Mouse (Mus musculus) CH12.LX (cell line): ENCODE measurements around the gene Cabin1. TPM values are rescaled to one million over a fixed set of nuclear protein-coding genes. Genes with fewer than 3 reads are reported as not detected.

Source experiments
- DNase-seq: peaks from one replicate; pipeline ENCODE4 v3.0.0-alpha.2; 2013; ENCODE audit errors: extremely low read depth
- H3K27ac ChIP-seq: 2 replicates; pipeline ENCODE4 v1.5.1; 2012; ENCODE audit warnings: low read depth, mild to moderate bottlenecking, control low read depth, moderate library complexity; ENCODE audit not compliant: insufficient read depth
- H3K27me3 ChIP-seq: replicated peaks from 2 replicates; pipeline ENCODE3; 2012; ENCODE audit warnings: inconsistent platforms
- H3K36me3 ChIP-seq, 2 experiments: replicated peaks in 1 of 2; 2 replicates each; pipeline versions ENCODE3 to v1.6.1; 2012; ENCODE audit warnings: inconsistent platforms in 1 of 2, low read length in 1 of 2, mild to moderate bottlenecking in 1 of 2, mixed read lengths in 1 of 2, moderate library complexity in 1 of 2; ENCODE audit not compliant: control insufficient read depth in 1 of 2, insufficient read depth in 1 of 2
- H3K4me1 ChIP-seq, 2 experiments: 2 replicates each; pipeline ENCODE4 v1.6.1; 2012; ENCODE audit warnings: inconsistent platforms in 1 of 2, moderate library complexity in 1 of 2; ENCODE audit not compliant: insufficient read depth in 2 of 2, control insufficient read depth in 1 of 2
- H3K4me2 ChIP-seq: 2 replicates; pipeline ENCODE4 v1.6.1; 2012; ENCODE audit warnings: low read depth, mild to moderate bottlenecking, control low read depth; ENCODE audit not compliant: poor library complexity, insufficient read depth, severe bottlenecking
- H3K4me3 ChIP-seq, 3 experiments: fragments of 150-350 bp in 1 of 3; sonication (generic) in 1 of 3; replicated peaks in 1 of 3; 2 replicates each; pipeline versions ENCODE3 to v1.5.1; 2011 to 2012; ENCODE audit warnings: low read depth in 2 of 3, low read length in 2 of 3, mild to moderate bottlenecking in 2 of 3, moderate library complexity in 2 of 3, control low read depth in 1 of 3, improper control_type of control experiment in 1 of 3, inconsistent platforms in 1 of 3, mixed read lengths in 1 of 3; ENCODE audit not compliant: poor library complexity in 1 of 3
- H3K79me2 ChIP-seq: replicated peaks from 2 replicates; pipeline ENCODE4 v1.6.1; 2012; ENCODE audit warnings: mild to moderate bottlenecking, moderate library complexity; ENCODE audit not compliant: control insufficient read depth, poor library complexity, insufficient read depth, severe bottlenecking; ENCODE audit errors: extremely low read depth
- H3K9ac ChIP-seq: 2 replicates; pipeline ENCODE4 v1.6.1; 2012; ENCODE audit warnings: low read depth, mild to moderate bottlenecking, control low read depth, moderate library complexity; ENCODE audit not compliant: insufficient read depth
- H3K9me3 ChIP-seq: replicated peaks from 2 replicates; pipeline ENCODE3; 2012; ENCODE audit warnings: low read length, inconsistent platforms, mixed read lengths
- BHLHE40 ChIP-seq: IDR thresholded peaks from 2 replicates; pipeline ENCODE4 v1.6.1; 2011; ENCODE audit warnings: mild to moderate bottlenecking, low read depth, low read length, improper control_type of control experiment
- CHD1 ChIP-seq: IDR thresholded peaks from 2 replicates; pipeline ENCODE4 v1.6.1; 2012; ENCODE audit warnings: low read depth, low read length, improper control_type of control experiment, inconsistent platforms
- CHD2 ChIP-seq: IDR thresholded peaks from 2 replicates; pipeline ENCODE4 v1.6.1; 2011; ENCODE audit warnings: low read length, improper control_type of control experiment
- CTCF ChIP-seq, 2 experiments: IDR thresholded peaks in 1 of 2; conservative IDR thresholded peaks in 1 of 2; 2 replicates each; pipeline ENCODE4 v1.5.1; 2011 to 2012; ENCODE audit warnings: low read depth in 2 of 2, low read length in 2 of 2, improper control_type of control experiment in 1 of 2, inconsistent platforms in 1 of 2, mild to moderate bottlenecking in 1 of 2, moderate library complexity in 1 of 2
- E2F4 ChIP-seq: IDR thresholded peaks from 2 replicates; pipeline ENCODE4 v1.6.1; 2011; ENCODE audit warnings: low read depth, low read length, improper control_type of control experiment; ENCODE audit not compliant: insufficient replicate concordance
- ELF1 ChIP-seq: IDR thresholded peaks from 2 replicates; pipeline ENCODE4 v1.6.1; 2014; ENCODE audit warnings: low read depth, mild to moderate bottlenecking, inconsistent platforms, low read length, improper control_type of control experiment
- EP300 ChIP-seq: IDR thresholded peaks from 2 replicates; pipeline ENCODE4 v1.6.1; 2011; ENCODE audit warnings: low read length, improper control_type of control experiment
- GABPA ChIP-seq: IDR thresholded peaks from 2 replicates; pipeline ENCODE4 v1.6.1; 2012; ENCODE audit warnings: low read depth, low read length, improper control_type of control experiment, inconsistent platforms; ENCODE audit not compliant: insufficient replicate concordance
- JUND ChIP-seq: conservative IDR thresholded peaks from 2 replicates; pipeline ENCODE4 v1.6.1; 2011; ENCODE audit warnings: low read depth, low read length, improper control_type of control experiment
- MAFK ChIP-seq: IDR thresholded peaks from 2 replicates; pipeline ENCODE4 v1.6.1; 2011; ENCODE audit warnings: low read length, improper control_type of control experiment; ENCODE audit not compliant: insufficient replicate concordance
- MAX ChIP-seq: IDR thresholded peaks from 2 replicates; pipeline ENCODE4 v1.6.1; 2011; ENCODE audit warnings: low read length, improper control_type of control experiment
- MAZ ChIP-seq: IDR thresholded peaks from 2 replicates; pipeline ENCODE4 v1.6.1; 2012; ENCODE audit warnings: low read depth, mild to moderate bottlenecking, inconsistent platforms, low read length, improper control_type of control experiment, moderate library complexity
- MEF2A ChIP-seq: IDR thresholded peaks from 2 replicates; pipeline ENCODE4 v1.6.1; 2014; ENCODE audit warnings: low read depth, mild to moderate bottlenecking, inconsistent platforms, low read length, improper control_type of control experiment, borderline replicate concordance
- MYC ChIP-seq: IDR thresholded peaks from 2 replicates; pipeline ENCODE4 v1.6.1; 2011; ENCODE audit warnings: low read depth, mild to moderate bottlenecking, improper control_type of control experiment, low read length
- NELFE ChIP-seq: IDR thresholded peaks from 2 replicates; pipeline ENCODE4 v1.6.1; 2011; ENCODE audit warnings: low read depth, low read length, improper control_type of control experiment
- NRF1 ChIP-seq: IDR thresholded peaks from 2 replicates; pipeline ENCODE4 v1.6.1; 2014; ENCODE audit warnings: low read depth, mild to moderate bottlenecking, inconsistent platforms, low read length, improper control_type of control experiment, moderate library complexity
- PAX5 ChIP-seq: IDR thresholded peaks from 2 replicates; pipeline ENCODE4 v1.6.1; 2012; ENCODE audit warnings: low read length, inconsistent platforms, mixed read lengths
- POLR2A ChIP-seq: IDR thresholded peaks from 2 replicates; pipeline ENCODE4 v1.6.1; 2011; ENCODE audit warnings: low read depth, mild to moderate bottlenecking, improper control_type of control experiment, low read length
- POLR2AphosphoS2 ChIP-seq: IDR thresholded peaks from 2 replicates; pipeline ENCODE4 v1.6.1; 2011; ENCODE audit warnings: low read depth, low read length, improper control_type of control experiment
- RAD21 ChIP-seq: IDR thresholded peaks from 2 replicates; pipeline ENCODE4 v1.6.1; 2011; ENCODE audit warnings: low read depth, mild to moderate bottlenecking, low read length, improper control_type of control experiment, moderate library complexity
- RCOR1 ChIP-seq: conservative IDR thresholded peaks from 2 replicates; pipeline ENCODE4 v1.6.1; 2012; ENCODE audit warnings: low read depth, mild to moderate bottlenecking, inconsistent platforms, low read length, improper control_type of control experiment
- SIN3A ChIP-seq: IDR thresholded peaks from 2 replicates; pipeline ENCODE4 v1.6.1; 2012; ENCODE audit warnings: low read length, improper control_type of control experiment, inconsistent platforms
- SMC3 ChIP-seq: IDR thresholded peaks from 2 replicates; pipeline ENCODE4 v1.6.1; 2011; ENCODE audit warnings: low read depth, low read length, improper control_type of control experiment
- TBP ChIP-seq: conservative IDR thresholded peaks from 2 replicates; pipeline ENCODE4 v1.6.1; 2011; ENCODE audit warnings: low read depth, low read length, improper control_type of control experiment
- TCF12 ChIP-seq: IDR thresholded peaks from 2 replicates; pipeline ENCODE4 v1.6.1; 2014; ENCODE audit warnings: low read depth, mild to moderate bottlenecking, inconsistent platforms, low read length, improper control_type of control experiment
- USF2 ChIP-seq: conservative IDR thresholded peaks from 2 replicates; pipeline ENCODE4 v1.6.1; 2011; ENCODE audit warnings: low read depth, low read length, improper control_type of control experiment
- ZKSCAN1 ChIP-seq: IDR thresholded peaks from 2 replicates; pipeline ENCODE4 v1.6.1; 2012; ENCODE audit warnings: low read depth, inconsistent platforms, low read length, improper control_type of control experiment, borderline replicate concordance
- ZMIZ1 ChIP-seq: IDR thresholded peaks from 2 replicates; pipeline ENCODE4 v1.6.1; 2012; ENCODE audit warnings: low read depth, mild to moderate bottlenecking, inconsistent platforms, low read length, improper control_type of control experiment
- ZNF384 ChIP-seq: IDR thresholded peaks from 2 replicates; pipeline ENCODE4 v1.6.1; 2012; ENCODE audit warnings: low read depth, low read length, improper control_type of control experiment, inconsistent platforms
- dilution Hi-C: fragments of 300-500 bp; cut with MboI; formaldehyde crosslinking; loops from 2 replicates; pipeline ENCODE4 v1.14.3; 2020; ENCODE audit warnings: low sequenced_read_pairs; ENCODE audit not compliant: extremely low pct_unique_long_range_greater_than_20kb, extremely low pct_ligation_motif_present
- in situ Hi-C: fragments of 300-500 bp; cut with MboI; formaldehyde crosslinking; loops from 3 replicates; pipeline ENCODE4 v1.14.3; 2019; ENCODE audit warnings: low sequenced_read_pairs, low pct_ligation_motif_present, low pct_unique_long_range_greater_than_20kb, mixed read lengths
- polyA plus RNA-seq: library from polyadenylated mRNA; unstranded; fragments of >175 nt; gene quantifications from 2 replicates; pipeline ENCODE4 v1.2.1, GENCODE M21; 2012; ENCODE audit warnings: low read depth; ENCODE audit not compliant: insufficient read length
- total RNA-seq, 2 experiments: library from RNA; depleted of rRNA; stranded (reverse); fragments of 300-350 nt in 1 of 2; fragments of >200 nt in 1 of 2; gene quantifications; 2 replicates each; pipeline ENCODE4 v1.2.3; 2012 to 2014

Cabin1 gene
- total and polyA plus RNA-seq, 3 experiments, result 12.0 to 46.0 (median 29.0) TPM

DNA sequence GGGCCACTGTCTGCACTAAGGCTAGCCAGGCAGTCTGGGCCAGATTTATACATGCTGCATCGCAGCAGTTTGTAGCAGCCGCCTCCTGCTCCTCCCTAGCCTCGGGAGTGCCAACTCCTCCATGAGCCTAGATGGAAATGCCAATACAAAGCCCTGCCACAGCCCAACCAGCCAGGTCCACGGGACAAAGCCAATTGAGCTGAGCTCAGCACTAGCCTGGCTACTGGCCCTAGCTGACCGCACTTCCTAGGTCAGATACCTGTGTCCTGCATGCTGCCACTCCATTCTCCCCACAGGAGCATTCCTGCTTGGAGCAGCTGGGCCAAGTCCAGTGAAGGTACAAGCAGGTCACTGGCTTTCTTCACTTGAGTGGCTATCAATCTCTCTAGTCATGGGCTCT is 86.2 kb downstream of the Cabin1 start:
- H3K27me3 ChIP-seq, result no peaks in the 10 kb centered on the region
- H3K4me2 ChIP-seq, result no peak overlapping the region
- H3K79me2 ChIP-seq, result no peaks in the 10 kb centered on the region
- no peaks in the 10 kb centered on the region for H3K9me3 ChIP-seq
- DNase-seq, result no peak
- no peak overlapping the region for H3K4me3 ChIP-seq
- in situ Hi-C loops, result no loop called here
- dilution Hi-C loops, result no loop called here
- H3K9ac ChIP-seq, result no peak overlapping the region
- H3K4me1 ChIP-seq, result peaks cover 0 to 4% of the 10 kb centered on the region in 2 experiments; a peak in 2 of 4 replicates
- H3K36me3 ChIP-seq, result peaks cover 59 to 94% of the 10 kb centered on the region in 2 experiments
- TF ChIP-seq TBP (no peak), CHD2 (no peak), MEF2A (no peak), USF2 (no peak), EP300 (no peak), NRF1 (no peak), CHD1 (no peak), GABPA (no peak), PAX5 (no peak), ZNF384 (no peak), NELFE (no peak), MYC (no peak), SMC3 (no peak), ZMIZ1 (no peak), BHLHE40 (no peak), JUND (no peak), MAFK (no peak), POLR2A (no peak), RCOR1 (no peak), TCF12 (no peak)
- no peak overlapping the region for H3K27ac ChIP-seq

DNA sequence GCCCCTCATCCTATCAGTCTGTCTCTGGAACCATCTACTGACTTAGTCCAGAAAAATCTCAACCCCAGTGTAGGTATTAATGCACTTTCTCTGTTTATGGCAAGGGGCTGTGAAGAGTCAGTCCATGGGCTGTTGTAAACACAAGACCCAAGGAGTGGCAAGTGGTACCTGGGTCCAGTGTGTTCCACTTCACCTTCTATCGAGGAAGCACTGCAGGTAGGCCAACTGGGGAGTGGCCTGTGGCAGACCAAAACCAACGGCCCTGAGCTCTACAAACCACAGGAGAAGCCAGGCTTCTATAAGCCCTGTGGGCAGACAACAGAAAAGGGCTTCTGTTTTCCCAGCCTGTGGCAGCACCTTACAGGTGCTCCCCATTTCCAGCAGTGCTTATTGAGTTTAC is 86.6 kb downstream of the Cabin1 start:
- dilution Hi-C loops, result no loop called here
- H3K9me3 ChIP-seq, result no peaks in the 10 kb centered on the region
- peaks cover 60 to 94% of the 10 kb centered on the region in 2 experiments for H3K36me3 ChIP-seq
- H3K27me3 ChIP-seq, result no peaks in the 10 kb centered on the region
- no peak overlapping the region for H3K27ac ChIP-seq
- H3K4me3 ChIP-seq, result no peak overlapping the region
- H3K4me2 ChIP-seq, result no peak overlapping the region
- peaks cover 0 to 4% of the 10 kb centered on the region in 2 experiments; a peak in 2 of 4 replicates for H3K4me1 ChIP-seq
- no peaks in the 10 kb centered on the region for H3K79me2 ChIP-seq
- TF ChIP-seq JUND (no peak), ZMIZ1 (no peak), CTCF (conservative IDR thresholded peaks at IDR 0.05 in 1 of 2, IDR thresholded peaks at IDR 0.05 in 1 of 2; ENCODE audit: low read depth in 2 of 2, low read length in 2 of 2) (no peak), CHD1 (no peak), E2F4 (no peak), MAX (no peak), ELF1 (no peak), TBP (no peak), ZKSCAN1 (no peak), MAZ (no peak), MEF2A (no peak), RAD21 (no peak), SIN3A (no peak), POLR2AphosphoS2 (no peak), GABPA (no peak)
- in situ Hi-C loops, result no loop called here
- no peak for DNase-seq
- H3K9ac ChIP-seq, result no peak overlapping the region
